Mouse (Mus musculus) regulatory T cell (primary cell): ENCODE results near the gene Fndc5.

Experiments
- in situ Hi-C: fragments of 300-600 bp; cut with MboI, MseI; formaldehyde crosslinking; loops from one replicate; pipeline ENCODE4 v1.15.1; 2025; ENCODE audit warnings: high pct_unique_total_duplicates

The Fndc5 gene

GRCm38 (mm10) chr4:129136579-129137391, at the start of gene Fndc5:
Gene Fndc5 (plus strand): TSS chr4:129136999.
- in situ Hi-C loops: no loop called here

- in situ Hi-C loops: loop anchor here (5.0 kb wide), 1 partner anchor 131 kb away; no protein-coding TSS in a partner anchor
Measured at GRCm38 (mm10) chr4:129087850-129088249, 48.9 kb upstream of the Fndc5 start.

GRCm38 (mm10) chr4:129095276-129095675, 41.5 kb upstream of the Fndc5 start:
- in situ Hi-C loops: no loop called here

- in situ Hi-C loops: no loop called here
Measured at GRCm38 (mm10) chr4:129097006-129097405, 39.8 kb upstream of the Fndc5 start.

GRCm38 (mm10) chr4:129102133-129102829, 34.5 kb upstream of the Fndc5 start:
- in situ Hi-C loops: no loop called here

- in situ Hi-C loops: no loop called here
Measured at GRCm38 (mm10) chr4:129105356-129105755, 31.4 kb upstream of the Fndc5 start, which contains the start of gene Tmem54. Gene Tmem54 (plus strand): TSS chr4:129105548.

- in situ Hi-C loops: no loop called here
Measured at GRCm38 (mm10) chr4:129106073-129106472, 30.7 kb upstream of the Fndc5 start.

- in situ Hi-C loops: no loop called here
Measured at GRCm38 (mm10) chr4:129107348-129107899, 29.4 kb upstream of the Fndc5 start.

GRCm38 (mm10) chr4:129108624-129109023, 28.2 kb upstream of the Fndc5 start:
- in situ Hi-C loops: no loop called here

- in situ Hi-C loops: no loop called here
Measured at GRCm38 (mm10) chr4:129110804-129111203, 26.0 kb upstream of the Fndc5 start.

GRCm38 (mm10) chr4:129111350-129111749, 25.4 kb upstream of the Fndc5 start:
- in situ Hi-C loops: no loop called here

- in situ Hi-C loops: no loop called here
Measured at GRCm38 (mm10) chr4:129112231-129112630, 24.6 kb upstream of the Fndc5 start.

GRCm38 (mm10) chr4:129113083-129113988, 23.5 kb upstream of the Fndc5 start:
- in situ Hi-C loops: no loop called here

- in situ Hi-C loops: no loop called here
Measured at GRCm38 (mm10) chr4:129116703-129117102, 20.1 kb upstream of the Fndc5 start.

GRCm38 (mm10) chr4:129117720-129118510, 18.9 kb upstream of the Fndc5 start:
- in situ Hi-C loops: no loop called here

GRCm38 (mm10) chr4:129119708-129120107, 17.1 kb upstream of the Fndc5 start:
- in situ Hi-C loops: no loop called here

- in situ Hi-C loops: no loop called here
Measured at GRCm38 (mm10) chr4:129120520-129121445, 16.0 kb upstream of the Fndc5 start.

- in situ Hi-C loops: no loop called here
Measured at GRCm38 (mm10) chr4:129121569-129122086, 15.2 kb upstream of the Fndc5 start, which contains the start of gene Hpca. Gene Hpca (minus strand): TSS chr4:129122036.

GRCm38 (mm10) chr4:129122107-129122506, 14.7 kb upstream of the Fndc5 start:
- in situ Hi-C loops: no loop called here
